8 mouse cellular contexts compared by ENCODE assay signal in the genomic region with DNA sequence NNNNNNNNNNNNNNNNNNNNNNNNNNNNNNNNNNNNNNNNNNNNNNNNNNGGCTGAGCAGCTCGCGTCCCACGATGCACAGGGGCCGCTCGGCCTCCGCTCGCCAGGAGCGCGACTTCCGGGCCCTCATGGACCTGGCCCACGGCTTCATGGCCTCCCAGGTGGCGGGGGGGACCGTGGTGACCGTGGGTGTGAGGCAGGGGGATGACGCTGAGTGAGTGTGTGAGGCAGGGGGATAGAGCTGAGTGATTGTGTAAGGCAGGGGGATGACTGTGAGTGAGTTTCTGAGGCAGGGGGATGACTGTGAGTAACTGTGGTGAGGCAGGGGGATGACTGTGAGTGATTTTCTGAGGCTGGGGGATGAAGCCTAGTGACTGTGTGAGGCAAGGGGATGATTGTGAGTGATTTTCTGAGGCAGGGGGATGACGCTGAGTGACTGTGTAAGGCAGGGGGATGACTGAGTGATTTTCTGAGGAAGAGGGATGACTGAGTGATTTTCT. TPM values are rescaled to one million over a fixed set of nuclear protein-coding genes. Genes with fewer than 3 reads are reported as not detected.
A peak's percentile ranks its signal among the peaks of the same experiment; 100 is the strongest.
DNase-seq lines count a peak whose midpoint lies in the region; ATAC-seq and TF ChIP-seq lines count a peak whose summit lies in the region.

A gene (plus strand): TSS at position 51 of the 499 bp plus-strand sequence.

- peaks cover 35% of the 10 kb centered on the region for H3K36me3 ChIP-seq in kidney, embryonic 16.5 days (ENCODE audit: insufficient read depth, low read length)
- H3K36me3 ChIP-seq in hindbrain, postnatal 0 days (ENCODE audit: insufficient read depth, low read length), result no peaks in the 10 kb centered on the region

- TF ChIP-seq POLR2A in brain, embryonic 14.5 days (IDR thresholded peaks at IDR 0.05; ENCODE audit: borderline replicate concordance, extremely low read depth, insufficient read depth, insufficient read length, poor library complexity, severe bottlenecking), result no peak

- WGBS in kidney, embryonic 16.5 days, result 93% methylated on average over 13 of the region's 16 CpGs
- WGBS in hindbrain, postnatal 0 days, result 95% methylated on average over 12 of the region's 16 CpGs

- H3K4me2 ChIP-seq in kidney, embryonic 16.5 days (replicated peaks; ENCODE audit: low read depth, low read length), result no peak within 1 kb of the TSS
- H3K4me2 ChIP-seq in hindbrain, postnatal 0 days (ENCODE audit: low read depth, low read length), result no peak within 1 kb of the TSS

- no peaks in the 10 kb centered on the region for H3K4me1 ChIP-seq in kidney, embryonic 16.5 days (ENCODE audit: insufficient read depth, low read length)
- no peaks in the 10 kb centered on the region for H3K4me1 ChIP-seq in hindbrain, postnatal 0 days (ENCODE audit: insufficient read depth, low read length)

- H3K4me3 ChIP-seq in kidney, embryonic 16.5 days (ENCODE audit: low read length), result no peak within 1 kb of the TSS
- H3K4me3 ChIP-seq in hindbrain, postnatal 0 days (ENCODE audit: low read length), result no peak within 1 kb of the TSS

- H3K9me3 ChIP-seq in kidney, embryonic 16.5 days (ENCODE audit: low read length), result peaks cover 50% of the 10 kb centered on the region
- H3K9me3 ChIP-seq in hindbrain, postnatal 0 days (ENCODE audit: low read length), result peaks cover 17% of the 10 kb centered on the region

- no peak within 1 kb of the TSS for H3K9ac ChIP-seq in kidney, embryonic 16.5 days (replicated peaks; ENCODE audit: low read length)
- no peak within 1 kb of the TSS for H3K9ac ChIP-seq in hindbrain, postnatal 0 days (replicated peaks; ENCODE audit: low read length)

- DNase-seq in kidney, postnatal 36 days, result no peak
- DNase-seq in brain, embryonic 14.5 days (ENCODE audit: low read depth), result peak; percentile 35
- DNase-seq in hindbrain, postnatal 0 days (ENCODE audit: low spot score), result peak; percentile 3
- DNase-seq in naive thymus-derived CD4-positive, alpha-beta T cell, adult 2 months (ENCODE audit: low read depth), result peak; percentile 70
- DNase-seq in gastrocnemius, postnatal 25 days, result no peak
- no peak for DNase-seq in left cerebral cortex, postnatal 4 days

- no peaks in the 10 kb centered on the region for H3K27me3 ChIP-seq in kidney, embryonic 16.5 days (ENCODE audit: insufficient read depth, low read length)
- no peaks in the 10 kb centered on the region for H3K27me3 ChIP-seq in hindbrain, postnatal 0 days (ENCODE audit: insufficient read depth, low read length)

- TF ChIP-seq CTCF in brain, embryonic 14.5 days (IDR thresholded peaks at IDR 0.05; ENCODE audit: borderline replicate concordance, extremely low read depth, insufficient read depth, insufficient read length), result no peak
- no peak for TF ChIP-seq CTCF in hindbrain, postnatal 0 days (IDR thresholded peaks at IDR 0.05; ENCODE audit: low read depth)

- peak; percentile 80 for ATAC-seq in kidney, embryonic 16.5 days (ENCODE audit: low FRiP score, low TSS enrichment)
- peak; percentile 57 for ATAC-seq in hindbrain, postnatal 0 days
- no peak for ATAC-seq in inflammation-experienced regulatory T-cells, adult 6 months

- no peak within 1 kb of the TSS for H3K27ac ChIP-seq in kidney, embryonic 16.5 days (ENCODE audit: low read length)
- H3K27ac ChIP-seq in hindbrain, postnatal 0 days, result no peak within 1 kb of the TSS

- intact Hi-C loops in left cerebral cortex, postnatal 4 days (cut with DNase I), result no loop called here

RNA-seq across cellular contexts. Expression of the gene that starts here (rescaled TPM):
- polyA plus RNA-seq in kidney, embryonic 16.5 days (2015; fragmentation: Nextera tagmentation; extraction: Ambion mirVana), result not detected in 2 replicates
- not detected in 2 replicates for polyA plus RNA-seq in brain, embryonic 14.5 days (2012; rRNA removed)
- not detected in 2 replicates for total RNA-seq in hindbrain, postnatal 0 days (2014; rRNA removed)
- polyA plus RNA-seq in hindbrain, postnatal 0 days (2015; fragmentation: Nextera tagmentation; extraction: Ambion mirVana), result not detected in 2 replicates
- total RNA-seq in gastrocnemius, postnatal 25 days (2021), result not detected
- not detected for polyA plus RNA-seq in inflammation-experienced regulatory T-cells, adult 6 months (2017; shearing (Covaris generic))
- not detected for total RNA-seq in left cerebral cortex, postnatal 4 days (2021)

Comparison
In these comparisons a context has a peak if more than half of its experiments do, and no peak if none do; other contexts are left out.
1. Peak in ATAC-seq in kidney, embryonic 16.5 days; RNA of the gene not detected or under 1 TPM.
2. Peak in DNase-seq in brain, embryonic 14.5 days; RNA of the gene not detected or under 1 TPM.
3. Peak in DNase-seq and ATAC-seq in hindbrain, postnatal 0 days; RNA of the gene not detected or under 1 TPM.